Mouse (Mus musculus) heart, adult 18-20 months (tissue): ENCODE data around the gene Elp5. TPM values are rescaled to one million over a fixed set of nuclear protein-coding genes. Genes with fewer than 3 reads are reported as not detected.
A peak's percentile ranks its signal among the peaks of the same experiment; 100 is the strongest.

ENCODE experiments used
- DNase-seq, 2 experiments: peaks; one replicate each; pipeline ENCODE4 v3.0.0; 2021 to 2022; ENCODE audit warnings: mixed read lengths in 1 of 2
- total RNA-seq, 2 experiments: library from RNA; stranded (reverse); gene quantifications; 2 replicates each; pipeline ENCODE4 v1.2.3; 2021

Gene Elp5
- total RNA-seq, 2 experiments from 2014 or later: 46.2 to 53.1 TPM

GRCm38 (mm10) chr11:70015677-70016076 lies 33.4 kb upstream of the Elp5 start:
- no peak for DNase-seq

DNA sequence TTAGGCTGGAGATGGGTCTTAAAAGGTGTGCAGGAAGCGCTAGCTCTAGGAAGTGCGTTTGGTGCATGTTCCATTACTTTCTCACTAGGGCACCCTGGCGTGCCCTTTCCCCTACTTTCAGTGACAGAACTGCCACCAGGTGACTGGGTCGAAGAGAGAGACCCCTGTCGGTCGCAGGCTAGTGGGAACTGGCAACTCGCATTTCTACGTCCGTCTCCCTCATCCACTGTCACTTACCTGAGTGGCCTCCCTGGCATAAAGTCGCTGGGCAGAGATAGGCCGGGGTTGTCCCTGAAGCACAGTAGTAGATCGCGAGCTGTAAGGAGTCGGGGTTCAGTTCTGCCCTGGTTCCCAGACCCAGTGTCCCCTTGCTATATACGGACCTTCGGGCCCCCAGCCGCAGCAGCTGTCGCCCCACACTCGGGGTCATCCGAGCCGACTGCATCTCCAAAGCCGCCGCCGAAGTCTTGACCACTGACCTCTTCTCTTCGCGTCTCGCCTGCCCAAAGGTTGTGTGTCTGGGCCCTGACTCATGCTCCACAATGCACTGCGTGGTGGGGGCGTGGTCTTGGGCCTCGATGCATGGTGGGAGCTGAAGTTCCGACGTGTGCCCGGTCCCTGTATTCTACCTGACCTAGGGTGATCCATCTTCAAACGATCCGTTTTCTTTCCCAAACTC lies 32.7 kb upstream of the Elp5 start, which contains the start of gene Acadvl:
Gene Acadvl (minus strand): TSS at position 532 of the 679 bp plus-strand sequence.
- peak; percentile 94 to 95 for DNase-seq

GRCm38 (mm10) chr11:70014051-70014450 lies 31.7 kb upstream of the Elp5 start:
- no peak for DNase-seq

DNA sequence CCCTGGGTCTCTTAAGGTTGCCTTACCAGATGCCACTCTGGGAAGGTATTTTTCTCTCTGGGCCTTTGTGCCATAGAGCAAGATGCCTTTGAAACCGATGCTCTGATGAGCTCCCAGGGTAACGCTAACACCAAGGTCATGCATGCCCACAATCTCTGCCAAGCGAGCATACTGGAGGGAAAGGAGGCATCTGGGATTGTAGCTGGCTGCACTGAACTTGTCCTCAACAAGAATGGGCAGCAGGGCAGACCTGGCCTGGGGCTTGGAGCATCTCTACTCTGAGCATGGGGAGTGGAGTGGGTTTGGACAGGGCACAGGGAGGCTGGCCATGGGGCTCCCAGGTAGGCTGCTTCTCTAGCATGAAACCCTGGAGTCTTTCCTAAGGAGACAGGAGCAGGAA lies 31.1 kb upstream of the Elp5 start:
- DNase-seq: no peak

DNA sequence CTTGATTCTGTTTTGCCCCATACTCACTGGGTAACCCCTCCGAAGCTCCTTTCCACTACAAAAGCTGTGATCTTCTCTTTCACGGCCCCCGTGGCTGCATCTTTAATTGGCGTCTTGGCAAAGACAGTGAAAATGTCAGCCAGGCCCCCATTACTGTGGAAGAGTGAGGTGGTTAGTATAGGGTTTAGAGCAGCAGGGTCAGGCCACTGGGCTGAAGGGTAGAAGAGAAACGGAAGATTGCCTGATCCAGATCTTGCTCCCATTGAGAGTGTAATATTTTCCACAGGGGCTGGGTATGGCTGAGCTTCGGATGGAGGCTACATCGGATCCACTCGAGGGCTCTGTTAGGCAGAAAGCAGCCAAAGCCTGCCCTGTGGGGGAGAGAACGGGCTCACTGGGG lies 30.6 kb upstream of the Elp5 start:
- no peak for DNase-seq

DNA sequence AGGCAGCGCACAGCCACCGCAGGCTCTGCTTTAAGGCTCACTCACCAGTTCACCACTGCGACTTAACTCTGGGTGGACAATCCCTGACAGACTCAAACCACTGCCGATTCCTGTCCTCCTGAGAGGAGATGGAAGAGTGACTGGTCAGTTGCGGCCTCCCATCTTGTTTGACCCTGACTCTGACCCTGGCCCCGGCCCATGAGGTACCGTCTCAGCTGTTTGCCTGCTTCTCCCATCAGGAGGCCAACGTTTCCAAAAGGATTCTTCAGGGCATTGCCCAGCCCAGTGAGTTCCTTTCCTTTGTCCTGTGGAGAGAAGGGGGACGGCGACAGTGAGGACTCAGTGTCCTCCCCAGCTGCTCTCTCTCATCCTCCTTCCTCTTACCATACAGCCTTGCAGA lies 28.6 kb upstream of the Elp5 start:
- DNase-seq: no peak

DNA sequence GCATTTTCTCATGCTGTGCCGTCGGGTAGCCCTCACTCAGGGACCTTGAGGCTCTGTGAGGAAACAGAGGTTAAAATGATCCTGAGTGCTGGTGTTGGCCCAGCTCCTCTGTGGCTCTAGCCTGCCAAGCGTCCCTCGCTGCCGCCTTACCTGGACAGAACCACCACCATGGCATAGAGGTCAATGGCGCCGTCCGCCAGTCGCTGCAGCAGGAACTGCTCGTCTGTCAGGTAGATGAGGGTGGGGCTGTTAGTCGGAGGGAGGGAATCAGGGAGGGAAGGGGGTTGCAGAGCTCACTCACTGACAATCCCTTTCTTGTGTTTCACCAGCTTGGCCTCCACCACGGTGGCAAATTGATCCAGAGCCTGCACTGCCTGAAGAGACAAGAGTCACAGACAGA lies 28.2 kb upstream of the Elp5 start:
- DNase-seq: no peak

DNA sequence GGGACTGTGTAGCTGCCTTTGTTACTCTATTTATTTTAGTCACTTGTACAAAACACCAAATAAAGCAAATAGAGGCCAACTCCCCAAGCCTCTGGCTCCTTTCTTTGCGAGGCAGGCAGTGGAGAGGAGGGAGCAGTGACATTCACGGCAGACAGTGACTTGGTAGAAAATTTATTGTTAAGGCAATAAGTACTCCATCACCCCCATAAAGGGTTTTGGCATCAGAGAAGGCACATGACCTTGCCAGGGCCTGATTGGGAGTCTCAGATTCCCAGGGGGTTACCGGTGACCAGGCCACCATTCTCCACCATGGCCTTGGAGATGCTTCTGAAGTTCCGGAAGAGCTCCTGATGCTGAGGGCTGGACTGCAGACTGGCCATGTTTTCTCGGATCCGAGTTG lies 27.7 kb upstream of the Elp5 start:
- DNase-seq: no peak

DNA sequence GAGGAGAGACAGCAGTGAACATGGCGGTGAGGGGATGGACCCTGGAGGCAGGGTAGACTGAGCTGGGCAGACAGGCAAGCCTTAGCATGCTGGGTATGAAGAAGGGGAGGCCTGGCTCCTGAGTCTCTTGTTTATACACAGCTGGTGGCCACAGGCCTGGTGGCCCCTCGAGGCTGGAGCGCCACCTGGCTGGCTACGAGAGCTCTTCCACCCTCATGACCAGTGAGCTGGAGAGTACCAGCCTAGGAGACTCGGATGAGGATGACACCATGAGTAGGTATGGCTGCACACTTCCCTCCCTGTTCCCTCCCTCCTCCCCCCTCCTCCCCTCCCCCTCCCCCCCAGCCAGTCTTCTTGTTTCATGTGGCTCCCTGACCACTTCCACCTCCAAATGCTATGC lies 23.2 kb upstream of the Elp5 start:
- no peak for DNase-seq

- no peak for DNase-seq
These were observed 20.2 kb upstream of the Elp5 start for GRCm38 (mm10) chr11:70002471-70002870.

DNA sequence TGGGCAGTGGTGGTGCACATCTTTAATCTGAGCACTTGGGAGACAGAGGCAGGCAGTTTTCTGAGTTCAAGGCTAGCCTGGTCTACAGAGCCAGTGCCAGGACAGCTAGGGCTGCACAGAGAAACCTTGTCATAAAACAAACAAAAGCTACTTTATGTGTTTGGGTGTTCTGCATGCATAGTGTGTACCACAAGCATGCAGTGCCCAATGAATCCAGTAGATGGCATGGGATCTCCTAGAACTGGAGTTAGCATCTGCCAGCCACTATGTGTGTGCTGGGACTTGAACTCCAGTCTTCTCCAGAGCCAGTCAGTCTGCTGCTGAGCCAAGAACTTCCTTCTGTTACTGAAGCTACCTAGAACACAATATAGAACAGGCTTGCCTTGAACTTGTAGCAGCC lies 19.5 kb upstream of the Elp5 start:
- DNase-seq: no peak

DNA sequence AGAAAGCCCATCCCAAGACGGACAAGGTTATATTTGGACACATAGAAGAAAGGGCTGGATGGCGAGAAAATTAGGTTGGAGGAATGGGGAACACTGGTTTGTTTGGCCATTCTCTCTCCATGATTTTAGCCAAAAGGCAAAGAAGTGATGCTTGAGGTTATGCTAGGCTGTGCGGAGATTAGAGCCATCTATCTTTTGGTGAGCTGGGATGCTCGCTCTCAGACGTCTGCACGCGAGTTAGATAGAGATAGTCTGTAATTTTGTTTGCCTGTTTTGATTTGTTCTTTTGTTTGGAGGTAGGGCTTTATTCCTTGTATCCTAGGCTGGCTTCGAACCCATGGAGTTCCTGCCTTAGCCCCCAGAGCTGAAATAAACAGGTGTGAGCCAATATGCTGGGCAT lies 18.8 kb upstream of the Elp5 start:
- no peak for DNase-seq

DNA sequence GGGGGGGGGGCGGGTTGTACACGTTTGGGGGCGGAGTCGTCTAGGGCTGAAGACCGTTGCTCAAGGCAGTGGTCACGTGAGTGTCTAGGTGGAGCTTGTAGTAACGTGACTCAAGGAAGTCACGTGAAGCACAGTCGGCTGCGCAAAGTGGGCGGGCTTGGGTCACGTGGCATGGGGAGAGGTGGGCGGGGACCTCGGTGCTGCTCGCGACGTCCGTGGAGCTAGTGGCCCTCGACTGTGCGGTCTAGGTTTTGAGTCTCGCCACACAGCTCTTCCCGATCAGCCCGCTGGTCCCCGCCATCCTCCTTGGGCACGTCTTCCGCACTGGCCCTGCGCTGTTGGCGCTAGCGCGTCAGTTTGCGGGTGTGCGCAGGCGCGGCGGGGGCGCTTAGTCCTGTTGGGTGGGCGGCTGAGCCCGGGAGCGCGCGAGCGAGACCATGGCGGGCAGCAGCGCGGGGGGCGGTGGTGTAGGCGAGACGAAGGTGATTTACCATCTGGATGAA lies 18.1 kb upstream of the Elp5 start, which contains the start of gene Dvl2:
Gene Dvl2 (plus strand): TSS at position 200 of the 503 bp plus-strand sequence.
- peak; percentile 91 to 94 for DNase-seq

GRCm38 (mm10) chr11:69999666-70000065 lies 17.3 kb upstream of the Elp5 start:
- no peak for DNase-seq

DNA sequence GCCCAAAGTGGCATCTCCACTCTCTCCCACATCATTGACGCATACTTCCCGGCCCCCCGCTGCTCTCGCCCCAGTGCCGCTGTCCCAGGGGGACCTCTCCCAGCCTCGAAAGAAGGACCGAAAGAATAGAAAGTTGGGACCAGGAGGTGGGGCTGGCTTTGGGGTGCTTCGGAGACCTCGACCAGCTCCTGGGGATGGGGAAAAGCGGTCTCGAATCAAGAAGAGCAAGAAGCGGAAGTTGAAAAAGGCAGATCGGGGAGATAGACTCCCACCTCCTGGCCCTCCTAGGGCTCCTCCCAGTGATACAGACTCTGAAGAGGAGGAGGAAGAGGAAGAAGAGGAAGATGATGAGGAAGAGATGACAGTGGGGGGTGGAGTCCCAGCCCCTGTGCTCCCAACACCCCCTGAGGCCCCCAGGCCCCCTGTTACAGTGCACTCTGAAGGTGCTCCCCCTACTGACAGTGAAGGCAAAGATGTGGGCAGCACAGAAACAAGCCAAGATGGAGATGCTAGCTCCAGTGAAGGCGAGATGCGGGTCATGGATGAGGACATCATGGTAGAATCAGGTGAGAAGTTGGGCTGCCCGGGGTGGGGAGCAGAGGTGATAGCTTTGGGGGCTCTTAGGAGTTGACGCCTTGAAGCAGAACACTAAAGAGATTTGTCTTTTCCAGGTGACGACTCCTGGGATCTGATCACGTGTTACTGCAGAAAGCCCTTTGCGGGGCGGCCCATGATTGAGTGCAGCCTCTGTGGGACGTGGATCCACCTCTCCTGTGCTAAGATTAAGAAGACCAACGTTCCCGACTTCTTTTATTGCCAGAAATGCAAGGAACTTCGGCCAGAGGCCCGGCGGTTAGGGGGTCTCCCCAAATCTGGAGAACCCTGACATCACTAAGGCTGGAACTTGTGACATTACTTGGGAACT lies 16.5 kb upstream of the Elp5 start:
- DNase-seq: peak in 1 of 2 experiments; percentile 28

GRCm38 (mm10) chr11:69997070-69997509 lies 14.8 kb upstream of the Elp5 start:
- DNase-seq: peak; percentile 92 to 94

- DNase-seq: peak; percentile 57 to 71
These were observed 14.1 kb upstream of the Elp5 start for GRCm38 (mm10) chr11:69996161-69997061.

- peak; percentile 98 to 100 for DNase-seq
These were observed 13.2 kb upstream of the Elp5 start, which contains the start of gene Phf23 for GRCm38 (mm10) chr11:69995391-69995960. Gene Phf23 (plus strand): TSS chr11:69995777.

GRCm38 (mm10) chr11:69994401-69995090 lies 12.2 kb upstream of the Elp5 start:
- DNase-seq: no peak

DNA sequence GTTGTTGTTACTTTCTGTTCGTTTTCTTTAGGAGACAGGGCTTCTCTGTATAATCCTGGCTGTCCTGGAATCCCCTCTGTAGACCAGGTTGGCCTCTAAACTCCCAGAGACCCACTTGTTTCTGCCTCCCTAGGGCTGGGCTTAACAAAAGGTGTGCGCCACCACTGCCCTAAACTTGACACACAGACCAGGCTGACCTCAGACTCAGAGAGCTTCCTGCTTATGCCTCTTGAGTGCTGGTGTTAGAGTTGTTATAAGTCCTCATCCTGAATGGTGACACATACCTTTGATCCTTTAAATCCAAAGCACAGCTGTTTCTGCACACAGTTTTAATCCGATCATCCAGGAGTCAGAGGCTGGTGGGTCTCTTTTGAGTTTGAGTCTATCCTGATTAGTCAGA lies 10.6 kb upstream of the Elp5 start:
- DNase-seq: no peak

DNA sequence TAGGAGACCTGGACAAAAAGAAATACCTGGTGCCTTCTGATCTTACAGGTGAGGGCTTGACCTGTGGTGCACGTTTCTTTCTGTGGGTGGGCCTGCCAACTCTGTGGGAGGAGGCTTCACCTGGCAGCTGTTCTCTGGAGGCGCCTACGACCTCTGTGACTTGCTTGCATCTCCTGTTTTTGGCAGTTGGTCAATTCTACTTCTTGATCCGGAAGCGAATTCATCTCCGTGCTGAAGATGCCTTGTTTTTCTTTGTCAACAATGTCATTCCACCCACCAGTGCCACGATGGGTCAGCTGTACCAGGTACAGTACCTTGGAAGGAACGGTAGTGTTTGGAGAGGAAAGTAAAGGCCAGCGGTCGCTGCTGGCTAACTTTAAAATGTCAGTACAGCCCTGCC lies 10.1 kb upstream of the Elp5 start:
- DNase-seq: peak in 1 of 2 experiments; percentile 39
